8 mouse cellular contexts compared by ENCODE assay signal in genomic region chr2:178426229-178426628, GRCm38 (mm10). TPM values are rescaled to one million over a fixed set of nuclear protein-coding genes. Genes with fewer than 3 reads are reported as not detected.
DNase-seq lines count a peak whose midpoint lies in the region; ATAC-seq and TF ChIP-seq lines count a peak whose summit lies in the region.
"Had no signal": no experiment of that assay in that cellular context is flagged by ENCODE, and none has a peak within 500 bp of the region (broad histone marks: within the 10 kb centered on the region; RNA-seq: fewer than 3 reads in every experiment).

No protein-coding gene starts in this region.

- H3K4me1 ChIP-seq in MEL (ENCODE audit: control insufficient read depth in 1 of 2, insufficient read depth in 2 of 2, low read length in 2 of 2), result no peaks in the 10 kb centered on the region
- H3K4me1 ChIP-seq in limb, embryonic 14.5 days (ENCODE audit: control insufficient read depth, insufficient read depth, low read length), result peaks cover 9% of the 10 kb centered on the region; the same call in 1 of the 2 replicates

- no peaks in the 10 kb centered on the region for H3K27me3 ChIP-seq in MEL (ENCODE audit: control insufficient read depth in 1 of 2, insufficient read depth in 2 of 2, low read length in 2 of 2)
- no peaks in the 10 kb centered on the region for H3K27me3 ChIP-seq in limb, embryonic 14.5 days (ENCODE audit: control insufficient read depth, insufficient read depth, low read length)
- H3K27me3 ChIP-seq: neural tube, embryonic 12.5 days had no signal

- H3K4me3 ChIP-seq in MEL (ENCODE audit: control insufficient read depth in 1 of 2, insufficient read depth in 1 of 2, low read depth in 2 of 2, low read length in 2 of 2), result no peak overlapping the region
- H3K4me3 ChIP-seq in limb, embryonic 14.5 days (replicated peaks; ENCODE audit: low read length), result no peak overlapping the region
- H3K4me3 ChIP-seq: neural tube, embryonic 12.5 days had no signal

- H3K79me2 ChIP-seq in MEL (ENCODE audit: control insufficient read depth, insufficient read depth, low read length, poor library complexity), result no peaks in the 10 kb centered on the region

- H3K9me3 ChIP-seq in MEL (replicated peaks; ENCODE audit: insufficient read depth, low read length), result no peaks in the 10 kb centered on the region
- H3K9me3 ChIP-seq in limb, embryonic 14.5 days (ENCODE audit: control insufficient read depth, low read length), result no peaks in the 10 kb centered on the region
- H3K9me3 ChIP-seq: neural tube, embryonic 12.5 days had no signal

- no peak for TF ChIP-seq EP300 in MEL (IDR thresholded peaks at IDR 0.05; ENCODE audit: low read depth in 1 of 2, low read length in 2 of 2)

- no peak; a peak in 1 of 6 replicates for TF ChIP-seq CTCF in MEL (IDR thresholded peaks at IDR 0.05 in 2 of 3, conservative IDR thresholded peaks at IDR 0.05 in 1 of 3; ENCODE audit: control insufficient read depth in 1 of 3, insufficient read depth in 1 of 3, low read depth in 2 of 3, low read length in 3 of 3, poor library complexity in 1 of 3, severe bottlenecking in 1 of 3)

- no peak overlapping the region for H3K27ac ChIP-seq in MEL (ENCODE audit: control insufficient read depth, low read depth, low read length)
- H3K27ac ChIP-seq in limb, embryonic 14.5 days (replicated peaks; ENCODE audit: low read depth, low read length), result no peak overlapping the region
- H3K27ac ChIP-seq: neural tube, embryonic 12.5 days had no signal

- DNase-seq in kidney, adult 11 months, result peak; percentile 1
- no peak for DNase-seq in kidney, adult 18-20 months
- no peak for DNase-seq in MEL (ENCODE audit: low read depth, low spot score)
- peak; percentile 54 for DNase-seq in limb, embryonic 14.5 days (ENCODE audit: low spot score)
- DNase-seq in cerebellum, adult 11-12 months, result no peak

- no peaks in the 10 kb centered on the region for H3K36me3 ChIP-seq in MEL (ENCODE audit: control insufficient read depth in 1 of 2, insufficient read depth in 2 of 2, low read length in 2 of 2)
- H3K36me3 ChIP-seq in limb, embryonic 14.5 days (ENCODE audit: control insufficient read depth, insufficient read depth, low read length), result no peaks in the 10 kb centered on the region
- H3K36me3 ChIP-seq: neural tube, embryonic 12.5 days had no signal

- no peak overlapping the region for H3K4me2 ChIP-seq in limb, embryonic 14.5 days (replicated peaks; ENCODE audit: low read depth, low read length, severe bottlenecking)
- H3K4me2 ChIP-seq: neural tube, embryonic 12.5 days had no signal

- H3K9ac ChIP-seq in MEL (ENCODE audit: control insufficient read depth, low read depth, low read length, poor library complexity, severe bottlenecking), result no peak overlapping the region
- H3K9ac ChIP-seq in limb, embryonic 14.5 days (ENCODE audit: low read depth, low read length, severe bottlenecking), result no peak overlapping the region
- H3K9ac ChIP-seq: neural tube, embryonic 12.5 days had no signal

- TF ChIP-seq RAD21 in MEL (IDR thresholded peaks at IDR 0.05; ENCODE audit: low read depth, low read length), result peak; percentile 10; the same call in 1 of the 2 replicates

- no peak for TF ChIP-seq POLR2A in MEL (IDR thresholded peaks at IDR 0.05; ENCODE audit: control insufficient read depth in 1 of 2, insufficient read depth in 1 of 2, low read depth in 1 of 2, low read length in 2 of 2, poor library complexity in 1 of 2)
- TF ChIP-seq POLR2A in limb, embryonic 14.5 days (IDR thresholded peaks at IDR 0.05; ENCODE audit: borderline replicate concordance, extremely low read depth, insufficient read depth, insufficient read length), result no peak

- WGBS in limb, embryonic 14.5 days, result 35% methylated on average over 4 of the region's 4 CpGs

- ATAC-seq in common myeloid progenitor, adult 5-6 weeks (replicated peaks; ENCODE audit: low read depth, poor library complexity, severe bottlenecking), result peak; percentile 76
- 0 out of 2 replicates have a peak, but pooled peaks have one; percentile 38 for ATAC-seq in limb, embryonic 14.5 days (ENCODE audit: low FRiP score, low read depth)
- ATAC-seq in erythroid progenitor cell, adult 5-6 weeks (replicated peaks; ENCODE audit: low FRiP score, poor library complexity, severe bottlenecking), result no peak

TF ChIP-seq in MEL, 35 proteins besides CTCF, POLR2A, EP300 and RAD21:
- TF ChIP-seq MYC (IDR thresholded peaks at IDR 0.05; ENCODE audit: low read depth, low read length) (no peak), NRF1 (IDR thresholded peaks at IDR 0.05; ENCODE audit: insufficient read depth, low read depth, low read length, poor library complexity, severe bottlenecking) (no peak), GABPA (IDR thresholded peaks at IDR 0.05; ENCODE audit: low read depth, low read length) (no peak), TBP (IDR thresholded peaks at IDR 0.05; ENCODE audit: low read depth, low read length) (no peak), SIN3A (IDR thresholded peaks at IDR 0.05; ENCODE audit: low read length) (no peak), E2F4 (IDR thresholded peaks at IDR 0.05; ENCODE audit: borderline replicate concordance, low read depth, low read length) (no peak), CHD1 (IDR thresholded peaks at IDR 0.05; ENCODE audit: low read depth, low read length) (no peak), BHLHE40 (IDR thresholded peaks at IDR 0.05; ENCODE audit: borderline replicate concordance, low read depth, low read length) (no peak)

RNA-seq across cellular contexts. Expression of gene Cdh26, which starts 4.1 kb away (rescaled TPM):
- not detected in 2 replicates for total RNA-seq in MEL (2012; rRNA removed)
- not detected for polyA plus RNA-seq in MEL (2012; ENCODE audit: insufficient read depth in 1 of 2, insufficient read length in 2 of 2, low read depth in 1 of 2, low replicate concordance in 2 of 2, missing spikeins in 1 of 2)
- total RNA-seq in common myeloid progenitor, adult 5-6 weeks (2017), result not detected in 2 replicates
- polyA plus RNA-seq in limb, embryonic 14.5 days (2012; rRNA removed), result 0.23 and 0.33 TPM in 2 replicates
- polyA plus RNA-seq in limb, embryonic 14.5 days (2014; fragmentation: Nextera tagmentation; extraction: Ambion mirVana), result 0.21 and 0.41 TPM in 2 replicates
- not detected in 2 replicates for total RNA-seq in erythroid progenitor cell, adult 5-6 weeks (2015; ENCODE audit: low replicate concordance)
- not detected in 2 replicates for total RNA-seq in erythroid progenitor cell, adult 5-6 weeks (2017; ENCODE audit: low replicate concordance)

RNA-seq across cellular contexts. Expression of gene Fam217b, which starts 11.9 kb away (rescaled TPM):
- total RNA-seq in MEL (2012; rRNA removed), result not detected in 2 replicates
- polyA plus RNA-seq in MEL (2012; ENCODE audit: insufficient read depth in 1 of 2, insufficient read length in 2 of 2, low read depth in 1 of 2, low replicate concordance in 2 of 2, missing spikeins in 1 of 2), result not detected
- total RNA-seq in common myeloid progenitor, adult 5-6 weeks (2017), result 1.6 and 5.1 TPM in 2 replicates
- polyA plus RNA-seq in limb, embryonic 14.5 days (2012; rRNA removed), result 3.1 and 3.2 TPM in 2 replicates
- 3.7 and 5.7 TPM in 2 replicates for polyA plus RNA-seq in limb, embryonic 14.5 days (2014; fragmentation: Nextera tagmentation; extraction: Ambion mirVana)
- total RNA-seq in erythroid progenitor cell, adult 5-6 weeks (2015; ENCODE audit: low replicate concordance), result 1.1 and 1.7 TPM in 2 replicates
- 0.76 and 1.4 TPM in 2 replicates for total RNA-seq in erythroid progenitor cell, adult 5-6 weeks (2017; ENCODE audit: low replicate concordance)

RNA-seq across cellular contexts. Expression of gene Ppp1r3d, which starts 12.0 kb away (rescaled TPM):
- total RNA-seq in MEL (2012; rRNA removed), result not detected in 2 replicates
- polyA plus RNA-seq in MEL (2012; ENCODE audit: insufficient read depth in 1 of 2, insufficient read length in 2 of 2, low read depth in 1 of 2, low replicate concordance in 2 of 2, missing spikeins in 1 of 2), result not detected
- total RNA-seq in common myeloid progenitor, adult 5-6 weeks (2017), result 3.0 and 3.2 TPM in 2 replicates
- polyA plus RNA-seq in limb, embryonic 14.5 days (2012; rRNA removed), result 3.1 and 4.0 TPM in 2 replicates
- polyA plus RNA-seq in limb, embryonic 14.5 days (2014; fragmentation: Nextera tagmentation; extraction: Ambion mirVana), result 3.9 and 4.0 TPM in 2 replicates
- 1.8 and 2.1 TPM in 2 replicates for total RNA-seq in erythroid progenitor cell, adult 5-6 weeks (2015; ENCODE audit: low replicate concordance)
- total RNA-seq in erythroid progenitor cell, adult 5-6 weeks (2017; ENCODE audit: low replicate concordance), result 0.45 and 0.90 TPM in 2 replicates

RNA-seq across cellular contexts. Expression of gene Sycp2, which starts 18.7 kb away (rescaled TPM):
- total RNA-seq in MEL (2012; rRNA removed), result not detected in 2 replicates
- not detected for polyA plus RNA-seq in MEL (2012; ENCODE audit: insufficient read depth in 1 of 2, insufficient read length in 2 of 2, low read depth in 1 of 2, low replicate concordance in 2 of 2, missing spikeins in 1 of 2)
- total RNA-seq in common myeloid progenitor, adult 5-6 weeks (2017), result not detected in 2 replicates
- polyA plus RNA-seq in limb, embryonic 14.5 days (2012; rRNA removed), result 0.13 and 0.26 TPM in 2 replicates
- 0.06 and 0.19 TPM in 2 replicates for polyA plus RNA-seq in limb, embryonic 14.5 days (2014; fragmentation: Nextera tagmentation; extraction: Ambion mirVana)
- total RNA-seq in erythroid progenitor cell, adult 5-6 weeks (2015; ENCODE audit: low replicate concordance), result 6.3 TPM in 1 of 2 replicates, not detected in the other
- total RNA-seq in erythroid progenitor cell, adult 5-6 weeks (2017; ENCODE audit: low replicate concordance), result 2.9 TPM in 1 of 2 replicates, not detected in the other

Comparison
In these comparisons a context has a peak if more than half of its experiments do, and no peak if none do; other contexts are left out.
1. DNase-seq: peak in kidney, adult 11 months (single experiment) and limb, embryonic 14.5 days (single experiment); none in kidney, adult 18-20 months (single experiment), MEL (single experiment) and cerebellum, adult 11-12 months (single experiment).